ENCODE assay signal across 19 mouse cellular contexts in the genomic region with DNA sequence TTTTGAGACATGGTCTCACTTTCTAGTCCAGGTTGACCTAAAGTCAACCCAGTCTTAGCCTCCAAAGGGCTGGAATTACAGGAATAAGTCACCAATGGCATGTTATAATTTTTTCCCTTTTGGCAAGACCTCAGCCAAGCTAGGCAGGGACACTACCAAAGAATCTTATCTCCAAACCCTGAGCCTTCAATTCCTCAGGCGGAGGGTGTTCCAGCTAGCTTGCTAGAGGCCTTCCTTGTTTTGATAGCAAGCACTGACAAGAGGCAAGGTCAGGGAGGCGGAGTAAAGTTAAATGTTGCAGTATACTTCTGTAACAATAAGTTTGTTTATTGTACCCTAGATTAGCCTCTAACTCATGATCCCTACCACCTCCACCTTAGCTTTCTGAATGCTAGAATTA. TPM values are rescaled to one million over a fixed set of nuclear protein-coding genes. Genes with fewer than 3 reads are reported as not detected.
"Had no signal": no experiment of that assay in that cellular context is flagged by ENCODE, and none has a peak within 500 bp of the region (broad histone marks: within the 10 kb centered on the region; RNA-seq: fewer than 3 reads in every experiment).

No protein-coding gene starts in this region.

- DNase-seq: kidney, adult 11 months; kidney, adult 9 months; kidney, postnatal 36 days; layer of hippocampus, adult 9-11 months; left cerebral cortex, postnatal 4 days; lung, adult 18-20 months; lung, postnatal 36 days; midbrain, embryonic 14.5 days; retina, postnatal 1 day; thymus, adult 18-20 months; thymus, postnatal 14 days had no signal

- H3K36me3 ChIP-seq: limb, embryonic 13.5 days; midbrain, embryonic 10.5 days; neural tube, embryonic 15.5 days had no signal

- H3K4me1 ChIP-seq: limb, embryonic 13.5 days had no signal

- H3K4me2 ChIP-seq: limb, embryonic 13.5 days; neural tube, embryonic 15.5 days had no signal

- H3K9me3 ChIP-seq: limb, embryonic 13.5 days; midbrain, embryonic 10.5 days; neural tube, embryonic 15.5 days had no signal

- H3K9ac ChIP-seq: limb, embryonic 13.5 days; neural tube, embryonic 15.5 days had no signal

- H3K27me3 ChIP-seq: neural tube, embryonic 15.5 days had no signal

- H3K4me3 ChIP-seq: limb, embryonic 13.5 days; midbrain, embryonic 10.5 days; myocyte; neural tube, embryonic 15.5 days had no signal

- H3K27ac ChIP-seq: kidney, postnatal 0 days; limb, embryonic 13.5 days; midbrain, embryonic 10.5 days; neural tube, embryonic 15.5 days had no signal

RNA-seq across cellular contexts. Expression of a gene that starts 44.2 kb away (rescaled TPM):
- total RNA-seq: layer of hippocampus, adult 18-20 months; left cerebral cortex, adult 18-20 months; left cerebral cortex, postnatal 10 days; left cerebral cortex, postnatal 4 days had no signal
- polyA plus RNA-seq: myocyte had no signal
